Mouse (Mus musculus) olfactory bulb, adult 2 months (tissue): ENCODE data around the gene Hist1h4c. TPM values are rescaled to one million over a fixed set of nuclear protein-coding genes. Genes with fewer than 3 reads are reported as not detected.

ENCODE experiments used
- H3K27ac ChIP-seq: fragments of 200-500 bp; 2 replicates; pipeline ENCODE4 v1.5.1; 2012; ENCODE audit warnings: low read depth, low read length; ENCODE audit not compliant: insufficient read depth
- H3K4me1 ChIP-seq: fragments of 200-500 bp; 2 replicates; pipeline ENCODE4 v1.6.1; 2012; ENCODE audit warnings: low read length; ENCODE audit not compliant: control insufficient read depth, insufficient read depth
- H3K4me3 ChIP-seq: fragments of 200-500 bp; 2 replicates; pipeline ENCODE4 v1.5.1; 2012; ENCODE audit warnings: mild to moderate bottlenecking, low read depth, low read length, moderate library complexity; ENCODE audit not compliant: insufficient read depth
- CTCF ChIP-seq: fragments of 200-500 bp; IDR thresholded peaks from 2 replicates; pipeline ENCODE4 v1.5.1; 2012; ENCODE audit warnings: low read depth, mild to moderate bottlenecking, low read length, moderate library complexity; ENCODE audit not compliant: insufficient read depth
- POLR2A ChIP-seq: fragments of 200-500 bp; IDR thresholded peaks from 2 replicates; pipeline ENCODE4 v1.6.1; 2012; ENCODE audit warnings: mild to moderate bottlenecking, low read depth, low read length, moderate library complexity; ENCODE audit not compliant: insufficient read depth
- WGBS: fragments of 180-500 bp; shearing (Covaris S2); methylation state at CpG from one replicate; pipeline ENCODE4 v1.1.7; 2018; 5-methylcytosine and 5-hydroxymethylcytosine counted together
- polyA plus RNA-seq: library from polyadenylated mRNA; stranded (reverse); fragments of >200 nt; gene quantifications from 2 replicates; pipeline ENCODE4 v1.2.4, GENCODE M21; 2012; ENCODE audit warnings: low replicate concordance; ENCODE audit not compliant: missing spikeins, insufficient read depth, insufficient read length

The Hist1h4c gene
- polyA plus RNA-seq, 1 experiment = not detected

- Histone ChIP-seq H3K27ac (no peak overlapping the region), H3K4me1 (peaks cover 9% of the 10 kb centered on the region), H3K4me3 (no peak overlapping the region)
- no peak for TF ChIP-seq CTCF
- no peak for TF ChIP-seq POLR2A
- WGBS = 82% methylated on average over 5 of the region's 5 CpGs
Measured at GRCm38 (mm10) chr13:23743215-23743614, 45.0 kb upstream of the Hist1h4c start.

DNA sequence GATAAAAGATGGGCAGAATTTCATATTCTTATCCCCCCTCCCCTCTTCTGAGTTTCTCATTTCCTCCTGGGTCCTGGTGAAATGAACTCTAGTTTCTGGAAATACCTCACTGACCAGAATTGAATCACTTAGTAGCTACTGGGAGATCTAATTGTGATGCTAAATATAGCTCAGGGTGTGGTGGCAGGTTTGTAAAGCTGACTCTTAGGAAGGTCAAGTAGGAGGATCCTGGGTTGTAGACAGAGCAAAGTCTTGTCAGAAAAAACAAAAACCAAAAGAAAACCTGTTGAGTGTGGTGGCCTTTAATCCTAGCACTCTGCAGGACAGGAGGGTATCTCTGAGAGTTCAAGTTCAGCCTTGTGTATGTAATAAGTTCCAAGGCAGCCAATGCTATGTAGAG lies 43.8 kb upstream of the Hist1h4c start:
- Histone ChIP-seq H3K4me1 (peaks cover 8% of the 10 kb centered on the region), H3K27ac (no peak overlapping the region), H3K4me3 (no peak overlapping the region)
- TF ChIP-seq POLR2A (no peak), CTCF (no peak)

GRCm38 (mm10) chr13:23740910-23741309 lies 42.7 kb upstream of the Hist1h4c start:
- no peak overlapping the region for H3K4me3 ChIP-seq
- no peak overlapping the region for H3K27ac ChIP-seq
- TF ChIP-seq POLR2A (no peak), CTCF (no peak)
- peaks cover 5% of the 10 kb centered on the region for H3K4me1 ChIP-seq
- 70% methylated on average over 5 of the region's 5 CpGs for WGBS

DNA sequence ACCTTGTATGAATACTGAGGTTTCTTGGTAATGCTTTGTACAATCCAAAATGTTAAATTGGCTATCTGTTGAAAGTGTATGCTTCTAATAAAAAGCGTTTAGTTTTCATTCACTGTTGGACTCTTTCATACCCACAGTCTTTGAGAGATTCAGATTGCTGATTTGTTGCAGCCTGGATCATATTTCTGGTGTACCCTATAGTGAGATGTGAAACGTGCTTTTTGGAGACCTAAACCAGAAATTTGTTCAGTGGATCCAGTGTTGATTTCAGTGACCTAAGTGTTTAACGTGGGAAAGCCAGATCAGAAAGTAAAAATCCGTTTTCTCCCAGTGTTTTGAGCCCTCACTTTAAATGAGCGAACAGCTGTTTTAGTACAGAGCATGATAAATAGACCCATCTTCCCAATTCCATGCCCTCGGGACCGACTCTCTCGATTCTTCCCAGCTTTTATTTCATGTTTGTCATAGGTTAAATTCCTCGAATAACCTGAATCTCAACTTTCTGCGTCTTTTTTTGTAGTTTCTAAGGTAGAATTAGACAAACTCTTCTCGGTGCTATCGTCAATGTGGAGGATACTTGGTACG lies 42.1 kb upstream of the Hist1h4c start:
- Histone ChIP-seq H3K4me3 (no peak overlapping the region), H3K4me1 (peaks cover 5% of the 10 kb centered on the region), H3K27ac (peak overlapping the region; percentile 64)
- TF ChIP-seq CTCF (no peak), POLR2A (no peak)
- 33% methylated on average over 13 of the region's 13 CpGs for WGBS

GRCm38 (mm10) chr13:23739922-23740252 lies 41.6 kb upstream of the Hist1h4c start:
- Histone ChIP-seq H3K4me1 (0 out of 2 replicates have a peak, but pooled peaks cover under 1% of the 10 kb centered on the region), H3K4me3 (peak overlapping the region; percentile 51), H3K27ac (peak overlapping the region; percentile 60)
- under 1% methylated on average over 14 of the region's 14 CpGs for WGBS
- TF ChIP-seq CTCF (no peak), POLR2A (no peak; the same call in 1 of the 2 replicates)

GRCm38 (mm10) chr13:23739069-23739921 lies 41.0 kb upstream of the Hist1h4c start:
- peak overlapping the region; percentile 66 for H3K27ac ChIP-seq
- WGBS = under 1% methylated on average over 39 of the region's 39 CpGs
- peak overlapping the region; percentile 51 for H3K4me3 ChIP-seq
- H3K4me1 ChIP-seq = no peaks in the 10 kb centered on the region
- TF ChIP-seq CTCF (no peak), POLR2A (no peak; the same call in 1 of the 2 replicates)

DNA sequence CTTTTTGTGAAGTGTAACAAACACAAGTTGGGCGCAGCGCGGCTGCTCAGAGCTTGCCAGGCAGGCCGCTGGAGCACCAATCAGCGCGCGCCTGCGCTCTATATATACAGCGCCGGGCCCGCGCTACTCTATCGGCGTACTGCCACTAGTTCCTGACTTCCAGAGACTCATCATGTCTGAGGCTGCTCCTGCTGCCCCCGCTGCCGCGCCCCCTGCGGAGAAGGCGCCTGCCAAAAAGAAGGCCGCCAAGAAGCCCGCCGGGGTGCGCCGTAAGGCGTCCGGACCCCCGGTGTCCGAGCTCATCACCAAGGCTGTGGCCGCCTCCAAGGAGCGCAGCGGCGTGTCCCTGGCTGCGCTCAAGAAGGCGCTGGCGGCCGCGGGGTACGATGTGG lies 40.4 kb upstream of the Hist1h4c start, which contains the start of gene Hist1h1c:
Hist1h1c (plus strand) TSS at position 132 of the 392 bp plus-strand sequence.
- H3K4me1 ChIP-seq = no peaks in the 10 kb centered on the region
- H3K27ac ChIP-seq = peak within 1 kb of the TSS; percentile 91
- under 1% methylated on average over 37 of the region's 38 CpGs for WGBS
- H3K4me3 ChIP-seq = peak within 1 kb of the TSS; percentile 51
- TF ChIP-seq POLR2A (peak; percentile 97), CTCF (no peak)

- H3K4me1 ChIP-seq = no peaks in the 10 kb centered on the region
- 21% methylated on average over 4 of the region's 4 CpGs for WGBS
- TF ChIP-seq CTCF = no peak
- no peak for TF ChIP-seq POLR2A
- no peak overlapping the region for H3K4me3 ChIP-seq
- H3K27ac ChIP-seq = peak overlapping the region; percentile 91
Measured at GRCm38 (mm10) chr13:23738041-23738440, 39.8 kb upstream of the Hist1h4c start.

DNA sequence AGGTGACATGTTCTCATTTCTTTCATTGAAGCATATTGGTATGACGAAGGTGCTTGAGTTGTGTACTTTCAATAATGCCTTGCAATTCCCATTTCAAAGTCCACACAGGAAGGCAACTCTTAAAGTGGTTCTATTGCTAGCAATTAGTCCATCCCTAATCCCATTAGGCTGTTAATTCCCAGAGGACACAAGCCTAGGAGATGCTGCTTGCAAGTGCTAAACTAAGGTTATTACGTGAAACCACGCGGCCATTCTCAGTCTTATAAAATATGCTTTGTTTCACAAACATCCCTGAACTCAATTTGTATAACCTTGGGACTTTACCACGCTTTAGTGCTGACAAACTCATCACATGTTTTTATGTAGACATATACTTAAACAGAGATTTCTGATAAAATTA lies 38.8 kb upstream of the Hist1h4c start:
- 91% methylated on average over 5 of the region's 5 CpGs for WGBS
- Histone ChIP-seq H3K4me1 (no peaks in the 10 kb centered on the region), H3K27ac (no peak overlapping the region), H3K4me3 (no peak overlapping the region)
- TF ChIP-seq POLR2A (no peak), CTCF (no peak)
